Mouse (Mus musculus): Measurements from ENCODE around the gene Timmdc1. TPM values are rescaled to one million over a fixed set of nuclear protein-coding genes. Genes with fewer than 3 reads are reported as not detected.
"Not testable (repeated sequence)": the region's sequence is repeated elsewhere in the genome, so short reads cannot be mapped to it uniquely, and the experiment has no call there.

Timmdc1 gene
- polyA plus RNA-seq, 1 experiment from 2014 or later, result 22.6 TPM

- Histone ChIP-seq H3K9me3 (ENCODE audit: control insufficient read depth, low read length) (no peaks in the 10 kb centered on the region), H3K27ac (ENCODE audit: low read length) (no peak overlapping the region), H3K9ac (ENCODE audit: low read depth, low read length) (no peak overlapping the region), H3K4me3 (ENCODE audit: low read length) (no peak overlapping the region), H3K4me1 (ENCODE audit: control insufficient read depth, insufficient read depth, low read length) (peaks cover 3% of the 10 kb centered on the region; the same call in 1 of the 2 replicates), H3K4me2 (ENCODE audit: low read depth, low read length) (no peak overlapping the region), H3K36me3 (ENCODE audit: control insufficient read depth, insufficient read depth, low read length) (no peaks in the 10 kb centered on the region), H3K27me3 (replicated peaks; ENCODE audit: control insufficient read depth, insufficient read depth, low read length) (no peaks in the 10 kb centered on the region)
- ATAC-seq, result no peak
- WGBS, result 94% methylated on average over 3 of the region's 3 CpGs
Observed at GRCm38 (mm10) chr16:38478296-38478695, 44.2 kb downstream of the Timmdc1 start.

GRCm38 (mm10) chr16:38477241-38477608, 45.2 kb downstream of the Timmdc1 start:
- 35% methylated on average over 14 of the region's 14 CpGs for WGBS
- not testable (repeated sequence) for H3K27me3 ChIP-seq (replicated peaks; ENCODE audit: control insufficient read depth, insufficient read depth, low read length); H3K27ac ChIP-seq (ENCODE audit: low read length); H3K4me1 ChIP-seq (ENCODE audit: control insufficient read depth, insufficient read depth, low read length); H3K36me3 ChIP-seq (ENCODE audit: control insufficient read depth, insufficient read depth, low read length); H3K9me3 ChIP-seq (ENCODE audit: control insufficient read depth, low read length)
- H3K4me2 ChIP-seq (ENCODE audit: low read depth, low read length), result peak overlapping the region; percentile 83
- peak overlapping the region; percentile 49 for H3K4me3 ChIP-seq (ENCODE audit: low read length)
- peak overlapping the region; percentile 66 for H3K9ac ChIP-seq (ENCODE audit: low read depth, low read length)
- ATAC-seq, result 0 out of 2 replicates have a peak, but pooled peaks have one; percentile 5

GRCm38 (mm10) chr16:38476312-38477240, 45.9 kb downstream of the Timmdc1 start:
- H3K4me1 ChIP-seq (ENCODE audit: control insufficient read depth, insufficient read depth, low read length), result 0 out of 2 replicates have a peak, but pooled peaks cover 2% of the 10 kb centered on the region
- peak overlapping the region; percentile 83 for H3K4me2 ChIP-seq (ENCODE audit: low read depth, low read length)
- no peaks in the 10 kb centered on the region for H3K36me3 ChIP-seq (ENCODE audit: control insufficient read depth, insufficient read depth, low read length)
- peak overlapping the region; percentile 49 for H3K4me3 ChIP-seq (ENCODE audit: low read length)
- peak overlapping the region; percentile 66 for H3K9ac ChIP-seq (ENCODE audit: low read depth, low read length)
- H3K27me3 ChIP-seq (replicated peaks; ENCODE audit: control insufficient read depth, insufficient read depth, low read length), result no peaks in the 10 kb centered on the region
- ATAC-seq, result peak; percentile 63
- no peaks in the 10 kb centered on the region for H3K9me3 ChIP-seq (ENCODE audit: control insufficient read depth, low read length)
- no peak overlapping the region; the same call in 1 of the 2 replicates for H3K27ac ChIP-seq (ENCODE audit: low read length)
- WGBS, result 6% methylated on average over 34 of the region's 34 CpGs

GRCm38 (mm10) chr16:38475681-38476311, 46.7 kb downstream of the Timmdc1 start:
- ATAC-seq, result no peak
- H3K27ac ChIP-seq (ENCODE audit: low read length), result no peak overlapping the region
- WGBS, result 56% methylated on average over 4 of the region's 4 CpGs
- H3K36me3 ChIP-seq (ENCODE audit: control insufficient read depth, insufficient read depth, low read length), result no peaks in the 10 kb centered on the region
- H3K4me3 ChIP-seq (ENCODE audit: low read length), result peak overlapping the region; percentile 49; the same call in 1 of the 2 replicates
- peak overlapping the region; percentile 83; the same call in 1 of the 2 replicates for H3K4me2 ChIP-seq (ENCODE audit: low read depth, low read length)
- no peaks in the 10 kb centered on the region for H3K27me3 ChIP-seq (replicated peaks; ENCODE audit: control insufficient read depth, insufficient read depth, low read length)
- no peak overlapping the region; the same call in 1 of the 2 replicates for H3K9ac ChIP-seq (ENCODE audit: low read depth, low read length)
- no peaks in the 10 kb centered on the region for H3K9me3 ChIP-seq (ENCODE audit: control insufficient read depth, low read length)
- H3K4me1 ChIP-seq (ENCODE audit: control insufficient read depth, insufficient read depth, low read length), result 0 out of 2 replicates have a peak, but pooled peaks cover 2% of the 10 kb centered on the region

DNA sequence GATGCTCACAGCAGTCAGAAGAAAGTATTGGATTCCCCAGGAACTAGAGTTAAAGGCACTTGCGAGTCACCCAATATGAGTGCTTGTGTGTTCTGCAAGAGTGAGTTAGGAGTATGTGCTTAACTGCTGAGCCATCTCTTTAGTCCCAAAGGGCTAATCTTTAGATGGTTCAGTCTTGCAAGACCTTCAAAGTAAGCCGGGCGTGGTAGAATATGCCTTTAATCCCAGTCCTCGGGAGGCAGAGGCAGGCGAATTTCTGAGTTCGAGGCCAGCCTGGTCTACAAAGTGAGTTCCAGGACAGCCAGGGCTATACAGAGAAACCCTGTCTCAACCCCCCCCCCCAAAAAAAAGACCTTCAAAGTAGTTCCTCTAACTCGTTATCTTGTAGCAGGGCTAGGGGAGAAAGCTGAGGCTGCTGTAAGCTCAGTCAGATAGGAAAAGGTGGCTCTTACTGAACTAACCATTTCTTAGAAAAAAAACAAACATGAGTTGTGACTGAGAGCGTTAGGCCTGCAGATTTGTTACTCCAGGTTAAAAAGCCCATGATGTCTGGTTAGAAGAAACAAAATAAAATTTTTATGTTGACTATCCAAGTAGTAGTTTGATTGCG, 47.7 kb downstream of the Timmdc1 start:
- H3K4me2 ChIP-seq (ENCODE audit: low read depth, low read length), result no peak overlapping the region
- no peak overlapping the region for H3K9ac ChIP-seq (ENCODE audit: low read depth, low read length)
- no peak overlapping the region for H3K4me3 ChIP-seq (ENCODE audit: low read length)
- no peaks in the 10 kb centered on the region for H3K9me3 ChIP-seq (ENCODE audit: control insufficient read depth, low read length)
- H3K27me3 ChIP-seq (replicated peaks; ENCODE audit: control insufficient read depth, insufficient read depth, low read length), result no peaks in the 10 kb centered on the region
- no peak for ATAC-seq
- H3K27ac ChIP-seq (ENCODE audit: low read length), result no peak overlapping the region
- 94% methylated on average over 9 of the region's 9 CpGs for WGBS
- 0 out of 2 replicates have a peak, but pooled peaks cover 2% of the 10 kb centered on the region for H3K4me1 ChIP-seq (ENCODE audit: control insufficient read depth, insufficient read depth, low read length)
- no peaks in the 10 kb centered on the region for H3K36me3 ChIP-seq (ENCODE audit: control insufficient read depth, insufficient read depth, low read length)

- 0 out of 2 replicates have a peak, but pooled peaks cover 2% of the 10 kb centered on the region for H3K4me1 ChIP-seq (ENCODE audit: control insufficient read depth, insufficient read depth, low read length)
- H3K27me3 ChIP-seq (replicated peaks; ENCODE audit: control insufficient read depth, insufficient read depth, low read length), result no peaks in the 10 kb centered on the region
- WGBS, result 87% methylated on average over 5 of the region's 5 CpGs
- ATAC-seq, result no peak
- H3K4me3 ChIP-seq (ENCODE audit: low read length), result no peak overlapping the region
- no peaks in the 10 kb centered on the region for H3K9me3 ChIP-seq (ENCODE audit: control insufficient read depth, low read length)
- no peaks in the 10 kb centered on the region for H3K36me3 ChIP-seq (ENCODE audit: control insufficient read depth, insufficient read depth, low read length)
- no peak overlapping the region for H3K4me2 ChIP-seq (ENCODE audit: low read depth, low read length)
- no peak overlapping the region for H3K9ac ChIP-seq (ENCODE audit: low read depth, low read length)
- no peak overlapping the region for H3K27ac ChIP-seq (ENCODE audit: low read length)
Observed at GRCm38 (mm10) chr16:38473661-38474060, 48.8 kb downstream of the Timmdc1 start.

DNA sequence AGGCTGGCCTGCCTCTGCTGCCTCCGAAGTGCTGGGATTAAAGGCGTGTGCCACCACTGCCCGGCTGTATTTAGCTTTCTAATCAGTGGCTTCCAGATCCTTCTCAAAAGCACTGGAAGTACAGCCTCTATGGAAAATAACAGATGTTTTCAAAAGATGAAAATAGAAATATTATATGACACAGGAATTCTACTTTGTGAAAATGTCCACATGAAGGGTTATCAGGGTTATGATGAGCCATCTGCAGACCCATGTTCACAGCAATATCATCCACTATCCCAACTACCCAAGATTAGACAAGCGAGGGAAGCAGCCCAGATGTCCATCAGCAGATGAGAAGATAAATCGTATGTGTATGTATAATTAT, 50.0 kb downstream of the Timmdc1 start:
- no peak overlapping the region for H3K4me3 ChIP-seq (ENCODE audit: low read length)
- H3K27me3 ChIP-seq (replicated peaks; ENCODE audit: control insufficient read depth, insufficient read depth, low read length), result no peaks in the 10 kb centered on the region
- 0 out of 2 replicates have a peak, but pooled peaks cover 3% of the 10 kb centered on the region for H3K4me1 ChIP-seq (ENCODE audit: control insufficient read depth, insufficient read depth, low read length)
- no peak overlapping the region for H3K9ac ChIP-seq (ENCODE audit: low read depth, low read length)
- no peak overlapping the region for H3K4me2 ChIP-seq (ENCODE audit: low read depth, low read length)
- H3K27ac ChIP-seq (ENCODE audit: low read length), result no peak overlapping the region
- H3K36me3 ChIP-seq (ENCODE audit: control insufficient read depth, insufficient read depth, low read length), result no peaks in the 10 kb centered on the region
- no peaks in the 10 kb centered on the region for H3K9me3 ChIP-seq (ENCODE audit: control insufficient read depth, low read length)
- ATAC-seq, result no peak
- WGBS, result 90% methylated on average over 5 of the region's 5 CpGs

- Histone ChIP-seq H3K4me1 (ENCODE audit: control insufficient read depth, insufficient read depth, low read length) (0 out of 2 replicates have a peak, but pooled peaks cover 5% of the 10 kb centered on the region), H3K9ac (ENCODE audit: low read depth, low read length) (no peak overlapping the region), H3K9me3 (ENCODE audit: control insufficient read depth, low read length) (no peaks in the 10 kb centered on the region), H3K36me3 (ENCODE audit: control insufficient read depth, insufficient read depth, low read length) (no peaks in the 10 kb centered on the region), H3K4me2 (ENCODE audit: low read depth, low read length) (no peak overlapping the region), H3K27me3 (replicated peaks; ENCODE audit: control insufficient read depth, insufficient read depth, low read length) (no peaks in the 10 kb centered on the region), H3K4me3 (ENCODE audit: low read length) (no peak overlapping the region), H3K27ac (ENCODE audit: low read length) (no peak overlapping the region)
- WGBS, result 77% methylated on average over 11 of the region's 11 CpGs
- ATAC-seq, result no peak
Observed at GRCm38 (mm10) chr16:38471697-38472506, 50.6 kb downstream of the Timmdc1 start.

All from intestine, embryonic 16.5 days (tissue).